Mouse (Mus musculus) heart, embryonic 16.5 days (tissue): ENCODE measurements at regions not wholly inside any gene's neighbourhood (a gene's known extent, or its start where the extent isn't known, plus 50 kb on each side); places are given as distances from the start of the nearest gene placed in this dataset.
A peak's percentile ranks its signal among the peaks of the same experiment; 100 is the strongest.

ENCODE experiments used
- ATAC-seq: fragments of 200-750 bp; cut with Nextera tagmentation; replicated peaks from 2 replicates; pipeline ENCODE4 v1.8.0; 2017; ENCODE audit warnings: moderate number of reproducible peaks; ENCODE audit not compliant: insufficient read depth, low FRiP score; ENCODE audit errors: extremely low read depth
- H3K27ac ChIP-seq: fragments of 300-500 bp; sonication (generic); 2 replicates; pipeline ENCODE4 v1.5.1; 2014; ENCODE audit warnings: mild to moderate bottlenecking, low read length, control low read depth, moderate library complexity
- H3K27me3 ChIP-seq: fragments of 300-500 bp; sonication (generic); 2 replicates; pipeline ENCODE4 v1.6.1; 2014; ENCODE audit warnings: low read length, mixed read lengths; ENCODE audit not compliant: control insufficient read depth, insufficient read depth
- H3K36me3 ChIP-seq: fragments of 300-500 bp; sonication (generic); 2 replicates; pipeline ENCODE4 v1.6.1; 2014; ENCODE audit not compliant: control insufficient read depth, insufficient read depth
- H3K4me1 ChIP-seq: fragments of 300-500 bp; sonication (generic); 2 replicates; pipeline ENCODE4 v1.6.1; 2014; ENCODE audit warnings: low read length, mixed read lengths; ENCODE audit not compliant: control insufficient read depth, insufficient read depth
- H3K4me2 ChIP-seq: fragments of 300-500 bp; sonication (generic); 2 replicates; pipeline ENCODE4 v1.6.1; 2014; ENCODE audit warnings: low read depth, mild to moderate bottlenecking, control low read depth, low read length
- H3K4me3 ChIP-seq: fragments of 300-500 bp; sonication (generic); 2 replicates; pipeline ENCODE4 v1.5.1; 2014; ENCODE audit warnings: mild to moderate bottlenecking, control low read depth, low read length
- H3K9ac ChIP-seq: fragments of 300-500 bp; sonication (generic); 2 replicates; pipeline ENCODE4 v1.6.1; 2014; ENCODE audit warnings: low read length, control low read depth
- H3K9me3 ChIP-seq: fragments of 300-500 bp; sonication (generic); replicated peaks from 2 replicates; pipeline ENCODE4 v1.6.1; 2016; ENCODE audit warnings: low read length; ENCODE audit not compliant: control insufficient read depth
- WGBS: fragments of 180-500 bp; shearing (Covaris S2); extraction: QIAGEN DNeasy Blood & Tissue Kit; methylation state at CpG from one replicate; pipeline ENCODE4 v1.1.7; 2014; 5-methylcytosine and 5-hydroxymethylcytosine counted together

DNA sequence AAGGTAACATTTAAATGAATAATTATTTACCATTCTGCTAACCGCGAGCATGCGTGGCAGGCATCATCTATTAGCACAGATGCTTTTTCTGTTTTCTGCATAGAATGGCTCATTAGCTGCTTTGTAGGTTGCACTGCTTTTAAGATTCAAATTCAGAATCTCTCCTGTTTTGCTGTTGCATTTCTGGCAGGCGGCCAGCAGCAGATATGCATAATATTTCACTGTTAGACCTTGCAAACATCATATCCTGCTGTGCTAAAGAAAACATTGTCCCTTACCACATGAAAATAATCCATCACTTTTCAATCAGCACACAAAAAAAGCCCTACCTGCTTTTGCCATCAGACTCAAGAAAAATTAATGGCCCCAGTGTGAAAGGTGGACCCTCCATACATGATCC lies 202.8 kb upstream of the Etaa1 start:
- H3K27me3 ChIP-seq, result no peaks in the 10 kb centered on the region
- no peaks in the 10 kb centered on the region for H3K9me3 ChIP-seq
- no peaks in the 10 kb centered on the region for H3K36me3 ChIP-seq
- no peak overlapping the region for H3K27ac ChIP-seq
- ATAC-seq, result no peak
- H3K4me3 ChIP-seq, result no peak overlapping the region
- no peak overlapping the region for H3K9ac ChIP-seq
- no peak overlapping the region for H3K4me2 ChIP-seq
- peaks cover 6% of the 10 kb centered on the region; the same call in 1 of the 2 replicates for H3K4me1 ChIP-seq
- WGBS, result 75% methylated on average over 4 of the region's 4 CpGs

DNA sequence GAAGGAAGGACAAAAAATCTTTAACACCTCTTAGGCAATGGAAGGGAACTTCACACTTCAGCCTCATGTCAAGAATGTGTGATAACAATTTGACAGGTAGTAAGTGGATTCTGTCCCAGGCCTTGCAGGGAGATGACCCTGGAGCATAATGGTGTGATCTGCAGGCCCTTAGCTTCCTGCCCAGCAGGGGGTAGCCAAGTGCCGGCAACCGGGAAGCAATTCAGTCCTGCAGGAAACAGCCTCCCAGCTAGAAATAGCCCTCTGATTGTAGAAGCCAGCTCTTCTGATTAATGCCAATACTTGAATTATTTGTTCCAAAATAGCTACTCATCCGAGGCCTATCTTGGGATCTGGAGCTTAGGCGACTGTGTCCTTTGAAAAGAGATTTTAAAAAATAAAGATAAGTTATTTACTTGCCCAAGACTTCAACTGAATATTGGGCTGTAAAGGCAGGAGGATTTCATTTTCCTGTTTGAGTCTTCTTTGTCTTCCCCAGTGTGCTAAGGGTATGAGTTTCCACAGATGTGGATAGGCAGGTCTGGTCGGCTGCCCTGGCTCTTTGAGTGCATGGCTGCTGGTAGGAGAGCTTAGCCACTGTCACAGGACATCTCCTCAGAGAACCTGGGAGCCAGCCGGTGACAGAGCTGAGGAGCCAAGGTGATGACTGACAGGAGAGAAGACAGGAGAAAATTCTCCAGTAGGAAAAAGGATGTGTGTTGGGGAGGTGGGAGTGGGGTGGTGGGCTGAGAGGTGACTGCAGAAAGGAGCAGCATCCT lies 198.3 kb upstream of the Etaa1 start:
- Histone ChIP-seq H3K27ac (no peak overlapping the region), H3K9ac (no peak overlapping the region), H3K27me3 (no peaks in the 10 kb centered on the region), H3K9me3 (no peaks in the 10 kb centered on the region), H3K4me1 (peaks cover 10% of the 10 kb centered on the region), H3K36me3 (no peaks in the 10 kb centered on the region), H3K4me2 (no peak overlapping the region), H3K4me3 (no peak overlapping the region)
- peak; percentile 87 for ATAC-seq
- WGBS, result 11% methylated on average over 6 of the region's 6 CpGs

DNA sequence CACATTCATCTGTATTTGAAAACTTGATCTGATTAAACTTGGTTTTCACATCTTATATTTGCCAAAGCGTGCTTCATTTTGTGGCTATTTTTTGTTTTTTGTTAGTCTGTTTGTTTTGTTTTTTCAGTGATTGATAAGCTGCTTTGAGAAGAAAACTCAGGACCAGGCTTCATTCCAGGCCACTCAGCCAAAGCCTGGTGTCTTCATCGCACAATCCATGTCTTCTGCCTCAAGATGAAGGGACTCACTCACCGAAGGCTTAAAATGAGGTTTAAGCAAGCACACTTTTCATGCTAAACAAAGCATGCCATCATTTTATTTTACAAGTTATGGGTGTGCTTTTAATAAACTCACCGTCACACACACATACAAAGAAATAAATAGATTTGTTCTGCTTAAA lies 197.7 kb upstream of the Etaa1 start:
- no peak overlapping the region for H3K4me3 ChIP-seq
- peaks cover 10% of the 10 kb centered on the region for H3K4me1 ChIP-seq

DNA sequence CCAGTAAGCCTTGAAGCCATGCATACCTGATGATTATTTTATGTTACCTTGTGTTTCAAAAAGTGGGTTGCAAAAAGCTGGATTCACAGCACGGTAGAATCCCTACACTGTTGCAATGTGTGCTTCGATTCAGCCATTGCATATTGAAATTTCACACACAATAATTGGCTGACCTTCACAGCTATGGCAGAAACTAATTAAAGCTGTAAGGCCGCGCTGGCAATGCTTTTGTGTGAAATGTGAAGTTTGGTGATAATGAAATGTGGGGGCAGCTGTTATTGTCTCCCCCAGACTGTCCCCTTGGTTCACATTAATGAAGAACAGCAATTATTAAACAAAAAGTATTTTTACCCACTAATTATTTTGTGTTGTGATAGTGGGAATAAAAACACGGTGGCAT lies 173.8 kb upstream of the Etaa1 start:
- Histone ChIP-seq H3K4me1 (no peaks in the 10 kb centered on the region), H3K4me3 (no peak overlapping the region), H3K27me3 (no peaks in the 10 kb centered on the region), H3K4me2 (no peak overlapping the region), H3K9me3 (no peaks in the 10 kb centered on the region), H3K9ac (no peak overlapping the region), H3K27ac (no peak overlapping the region), H3K36me3 (no peaks in the 10 kb centered on the region)
- WGBS, result 79% methylated on average over 5 of the region's 5 CpGs
- no peak for ATAC-seq

More for the DNA sequence above, 197.7 kb upstream of the Etaa1 start:
- Histone ChIP-seq H3K9ac (no peak overlapping the region), H3K9me3 (no peaks in the 10 kb centered on the region), H3K36me3 (no peaks in the 10 kb centered on the region), H3K27me3 (no peaks in the 10 kb centered on the region), H3K4me2 (no peak overlapping the region), H3K27ac (no peak overlapping the region)
- no peak for ATAC-seq
- WGBS, result 59% methylated on average over 4 of the region's 4 CpGs

DNA sequence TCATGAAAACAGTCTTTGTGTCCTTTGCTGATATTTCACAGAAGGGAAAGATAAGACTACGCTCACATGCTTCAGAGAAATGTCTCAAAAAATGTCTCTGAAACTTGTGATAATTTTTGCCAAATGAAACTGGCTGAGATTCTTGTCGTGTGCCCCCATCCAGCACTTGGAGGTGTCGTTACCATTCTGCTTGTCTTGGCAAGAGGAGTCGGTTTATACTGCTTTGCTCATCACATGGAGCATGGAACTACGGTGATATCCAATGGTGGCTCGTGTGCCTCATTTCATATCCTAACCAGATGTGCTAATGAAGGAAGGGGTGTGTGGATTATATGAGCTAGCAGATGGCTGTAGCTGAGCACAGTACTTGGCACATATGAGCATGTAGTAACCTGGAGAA lies 169.4 kb upstream of the Etaa1 start:
- no peak overlapping the region for H3K4me2 ChIP-seq
- ATAC-seq, result no peak
- WGBS, result 63% methylated on average over 6 of the region's 6 CpGs

DNA sequence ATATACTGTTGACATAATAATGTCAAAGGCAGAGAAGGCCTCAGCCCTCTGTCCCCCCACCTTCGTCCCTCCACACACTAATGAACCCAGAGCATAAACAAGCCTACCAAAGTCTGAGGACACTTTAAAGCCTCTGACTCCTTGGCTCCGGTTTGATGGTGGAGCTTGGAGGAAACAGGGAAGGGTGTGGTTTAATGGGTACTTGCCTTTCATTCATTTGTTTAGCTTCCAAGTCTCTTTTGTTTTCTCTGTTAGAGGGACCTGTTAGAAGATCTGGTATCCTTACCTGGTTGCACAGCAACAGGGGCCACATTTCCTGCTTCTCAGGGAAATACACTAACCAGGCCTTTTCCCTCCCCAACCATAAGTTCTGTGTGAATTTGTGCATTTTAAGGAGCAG lies 168.9 kb upstream of the Etaa1 start:
- H3K9me3 ChIP-seq, result no peaks in the 10 kb centered on the region
- no peak overlapping the region for H3K4me2 ChIP-seq
- H3K9ac ChIP-seq, result no peak overlapping the region
- no peaks in the 10 kb centered on the region for H3K27me3 ChIP-seq
- 61% methylated on average over 2 of the region's 2 CpGs for WGBS
- H3K4me1 ChIP-seq, result no peaks in the 10 kb centered on the region
- no peaks in the 10 kb centered on the region for H3K36me3 ChIP-seq
- H3K4me3 ChIP-seq, result no peak overlapping the region
- ATAC-seq, result no peak
- no peak overlapping the region for H3K27ac ChIP-seq

More for the DNA sequence above, 169.4 kb upstream of the Etaa1 start:
- no peak overlapping the region for H3K4me3 ChIP-seq
- no peak overlapping the region for H3K27ac ChIP-seq
- H3K9me3 ChIP-seq, result no peaks in the 10 kb centered on the region
- H3K4me1 ChIP-seq, result no peaks in the 10 kb centered on the region
- no peaks in the 10 kb centered on the region for H3K36me3 ChIP-seq
- no peak overlapping the region for H3K9ac ChIP-seq
- no peaks in the 10 kb centered on the region for H3K27me3 ChIP-seq

DNA sequence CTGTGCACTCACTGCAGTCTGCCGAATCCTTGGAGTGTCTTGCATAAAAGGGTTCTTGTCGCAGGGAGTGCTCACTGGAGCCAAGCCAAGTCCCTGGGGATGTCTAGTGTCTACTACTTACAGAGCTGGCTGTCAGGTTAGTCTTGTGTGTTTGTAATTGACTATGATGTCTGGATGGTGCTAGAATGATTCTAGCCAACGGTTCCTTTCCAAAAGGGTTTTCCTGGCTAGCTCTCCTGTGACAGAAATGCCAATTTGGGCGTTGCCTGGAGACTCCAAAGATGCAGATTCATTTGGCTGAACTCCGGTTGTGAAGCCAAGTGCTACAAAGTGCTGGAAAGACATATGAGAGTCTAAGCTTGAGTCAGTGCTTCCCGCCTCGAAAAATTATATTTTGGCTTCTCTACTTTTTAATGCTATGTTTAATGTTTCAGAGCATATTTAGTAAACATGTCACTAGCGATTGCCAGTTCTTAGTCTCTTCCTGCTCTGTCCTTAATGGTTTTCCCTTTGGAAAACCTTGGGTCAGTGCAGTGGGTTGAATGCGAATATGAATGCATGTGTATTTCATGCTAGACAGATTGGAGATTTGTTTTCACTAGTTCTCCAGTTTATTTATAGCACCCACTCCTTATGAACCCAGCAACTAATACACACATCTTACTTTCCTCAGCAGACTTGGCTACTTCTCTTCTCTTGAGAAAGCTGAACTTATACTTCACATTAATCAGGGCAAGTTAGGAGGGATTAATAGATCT lies 162.2 kb upstream of the Etaa1 start:
- no peaks in the 10 kb centered on the region for H3K36me3 ChIP-seq
- no peaks in the 10 kb centered on the region for H3K9me3 ChIP-seq
- H3K4me2 ChIP-seq, result no peak overlapping the region
- H3K9ac ChIP-seq, result no peak overlapping the region
- 63% methylated on average over 9 of the region's 9 CpGs for WGBS
- H3K27me3 ChIP-seq, result no peaks in the 10 kb centered on the region
- no peak overlapping the region for H3K27ac ChIP-seq
- ATAC-seq, result no peak
- no peaks in the 10 kb centered on the region for H3K4me1 ChIP-seq
- no peak overlapping the region for H3K4me3 ChIP-seq

DNA sequence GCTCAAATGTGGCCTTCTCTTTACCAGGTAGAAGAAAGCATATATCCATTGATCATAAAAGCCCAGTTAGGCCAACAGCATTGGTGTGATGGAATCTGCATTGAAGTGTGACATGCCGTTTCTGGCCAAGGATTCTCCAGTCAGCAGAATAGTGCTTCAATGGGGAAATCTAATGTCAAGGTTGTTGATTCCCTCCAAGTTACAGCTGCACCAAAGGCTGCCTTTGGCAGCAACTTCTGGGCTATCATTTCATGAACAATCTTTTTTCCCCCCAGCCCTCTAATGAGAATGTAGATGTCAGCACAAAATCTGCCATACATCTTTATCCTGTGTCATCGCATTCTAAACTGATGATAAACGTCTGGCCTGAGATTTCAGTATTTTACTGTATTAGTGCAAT lies 149.2 kb upstream of the Etaa1 start:
- 73% methylated on average over 3 of the region's 3 CpGs for WGBS
- H3K4me1 ChIP-seq, result no peaks in the 10 kb centered on the region
- no peaks in the 10 kb centered on the region for H3K36me3 ChIP-seq
- H3K9ac ChIP-seq, result no peak overlapping the region
- H3K27me3 ChIP-seq, result no peaks in the 10 kb centered on the region
- no peak for ATAC-seq
- no peak overlapping the region for H3K4me2 ChIP-seq
- no peak overlapping the region for H3K4me3 ChIP-seq
- no peak overlapping the region for H3K27ac ChIP-seq
- H3K9me3 ChIP-seq, result no peaks in the 10 kb centered on the region

DNA sequence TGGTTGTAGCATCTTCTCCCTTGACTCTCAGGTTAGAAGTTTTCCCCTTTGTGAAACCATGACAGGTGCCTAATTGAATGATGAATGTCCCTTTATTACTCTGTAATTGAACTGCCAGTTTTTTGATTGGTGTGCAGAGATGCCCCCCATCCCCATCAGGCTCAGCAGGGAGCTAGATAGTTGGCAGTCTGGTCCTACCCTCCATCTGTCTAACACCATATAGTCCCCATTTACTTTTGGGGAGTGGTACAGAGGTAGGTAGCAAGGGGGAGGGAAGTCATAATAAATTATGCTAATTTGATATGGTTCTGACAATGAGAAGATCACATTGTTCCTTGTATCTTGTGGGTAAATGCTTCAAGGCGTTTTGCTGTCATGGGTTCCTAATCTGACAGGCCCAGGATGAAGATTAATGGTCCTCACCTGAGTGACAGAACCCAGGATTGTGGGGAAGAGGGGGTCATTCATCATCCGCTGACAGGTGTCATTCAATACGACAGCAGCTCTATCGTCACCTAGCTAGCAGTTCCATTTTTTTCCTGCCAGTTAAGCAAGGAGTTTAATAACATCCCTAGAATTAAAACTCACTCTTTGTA lies 122.3 kb upstream of the Etaa1 start:
- Histone ChIP-seq H3K9ac (no peak overlapping the region), H3K27me3 (no peaks in the 10 kb centered on the region), H3K4me2 (no peak overlapping the region), H3K4me3 (no peak overlapping the region), H3K36me3 (no peaks in the 10 kb centered on the region), H3K27ac (no peak overlapping the region), H3K9me3 (no peaks in the 10 kb centered on the region), H3K4me1 (no peaks in the 10 kb centered on the region)
- no peak for ATAC-seq
- WGBS, result 67% methylated on average over 4 of the region's 4 CpGs
